Mouse (Mus musculus): Measurements from ENCODE around the gene Phldb2. TPM values are rescaled to one million over a fixed set of nuclear protein-coding genes. Genes with fewer than 3 reads are reported as not detected.

Phldb2 gene
- polyA plus RNA-seq, 1 experiment, result 1.6 TPM

DNA sequence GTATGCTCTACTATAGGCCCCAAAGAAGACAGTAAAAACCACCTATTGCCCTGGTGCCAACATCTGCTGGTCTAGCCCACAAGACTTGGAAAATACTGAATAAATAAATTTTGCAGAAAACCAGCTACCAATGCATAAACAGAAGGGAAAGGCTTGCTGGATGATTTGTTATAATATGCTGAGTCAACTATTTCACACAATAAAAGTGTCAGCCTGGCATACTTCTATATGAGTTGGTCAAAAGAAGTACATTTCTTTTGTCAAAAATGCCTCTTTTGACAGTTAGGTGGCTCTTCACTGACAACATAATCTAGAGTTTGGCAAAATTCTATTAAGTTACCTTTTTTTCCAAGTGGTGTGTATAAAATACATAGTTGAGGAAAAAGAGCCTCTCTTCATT is 141.6 kb downstream of the Phldb2 start:
- DNase-seq (ENCODE audit: low read depth, low spot score), result no peak

DNA sequence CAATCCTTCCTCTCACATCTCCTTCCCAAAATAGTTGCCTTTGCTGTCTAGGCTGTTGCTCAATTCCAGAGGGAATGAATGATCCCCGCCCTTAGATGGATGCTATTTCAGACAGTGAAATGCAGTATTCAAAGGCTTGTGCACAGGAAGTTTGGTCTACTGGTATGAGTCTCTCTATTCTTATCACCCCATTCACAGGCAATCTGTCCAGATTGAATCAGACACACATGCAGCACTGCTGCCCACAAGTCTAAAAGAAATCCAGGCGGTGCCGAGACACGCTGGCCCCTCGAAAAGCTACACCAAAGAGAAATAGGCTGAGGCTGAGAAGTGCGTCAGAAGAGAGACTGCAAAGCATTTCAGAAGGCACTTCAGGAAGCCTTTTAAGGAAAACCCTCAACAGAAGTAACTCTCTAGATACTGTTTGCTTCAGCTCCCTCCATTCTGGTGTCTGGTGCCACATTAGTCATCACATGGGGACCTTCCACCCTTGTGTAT is 142.5 kb downstream of the Phldb2 start:
- 42% methylated on average over 6 of the region's 6 CpGs for WGBS
- no peak for DNase-seq (ENCODE audit: low read depth, low spot score)

- 18% methylated on average over 2 of the region's 2 CpGs for WGBS
- DNase-seq (ENCODE audit: low read depth, low spot score), result peak; percentile 32
Observed at GRCm38 (mm10) chr16:45810155-45810554, 143.2 kb downstream of the Phldb2 start.

DNA sequence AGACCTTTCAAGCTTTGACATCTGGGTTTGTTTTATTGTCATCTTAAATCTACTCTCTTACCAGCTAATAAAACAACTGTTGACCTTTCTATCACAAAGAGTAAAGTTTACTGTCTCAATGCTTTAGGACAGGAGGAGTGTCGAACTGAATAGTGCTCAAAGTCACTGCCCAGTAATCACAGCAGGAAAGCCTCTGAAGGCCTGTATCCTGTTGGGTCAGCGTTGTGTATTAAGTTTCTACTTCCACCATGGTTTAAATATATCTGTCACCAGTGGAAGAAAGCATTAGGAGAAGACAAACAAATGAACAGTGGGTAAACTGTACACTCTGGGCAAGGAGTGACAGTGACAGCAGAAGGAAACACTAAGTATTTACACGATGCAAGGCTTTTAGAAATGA is 148.7 kb downstream of the Phldb2 start:
- 23% methylated on average over 3 of the region's 3 CpGs for WGBS
- no peak for DNase-seq (ENCODE audit: low read depth, low spot score)

DNA sequence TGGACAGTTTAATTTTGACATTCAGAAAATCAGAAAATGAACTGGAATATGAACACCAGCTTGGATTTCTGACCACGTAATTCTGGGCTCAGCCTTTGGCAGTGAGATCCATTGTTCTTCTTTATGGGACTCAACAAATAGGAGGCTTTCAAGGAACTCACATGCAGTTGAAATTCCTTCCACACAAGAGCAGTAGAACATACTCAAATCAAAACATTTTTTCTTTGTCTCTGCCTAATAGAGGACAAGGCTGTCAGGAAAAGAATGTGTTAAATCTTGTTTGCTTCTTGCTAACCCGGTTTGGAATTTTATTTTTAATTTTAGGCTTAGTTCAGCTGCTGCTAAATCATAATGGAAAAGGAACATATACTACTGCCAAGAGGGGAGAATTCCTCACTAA is 153.0 kb downstream of the Phldb2 start:
- DNase-seq (ENCODE audit: low read depth, low spot score), result no peak
- WGBS, result 61% methylated on average over 2 of the region's 2 CpGs

- no peak for DNase-seq (ENCODE audit: low read depth, low spot score)
- 77% methylated on average over 4 of the region's 4 CpGs for WGBS
Observed at GRCm38 (mm10) chr16:45799150-45799549, 154.2 kb downstream of the Phldb2 start.

DNA sequence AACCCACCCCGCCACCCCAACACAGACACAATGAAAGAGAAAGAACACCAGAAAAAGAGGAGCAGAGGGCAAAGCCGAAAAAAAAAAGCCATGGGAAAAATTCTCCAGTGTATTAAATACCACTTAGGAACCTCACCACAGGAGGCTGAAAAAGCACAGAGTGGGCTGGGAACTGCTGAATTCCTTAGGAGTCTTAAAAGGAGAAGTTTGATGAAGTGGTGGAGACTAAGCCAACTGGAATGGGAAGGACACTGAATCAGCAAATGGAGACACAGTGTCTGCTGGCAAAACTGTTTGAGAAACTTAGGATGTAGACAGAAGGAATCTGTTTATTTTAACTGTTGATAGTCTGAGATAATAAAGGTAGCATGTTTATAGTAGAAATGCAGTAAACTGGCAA is 154.8 kb downstream of the Phldb2 start:
- WGBS, result 82% methylated on average over 2 of the region's 2 CpGs
- no peak for DNase-seq (ENCODE audit: low read depth, low spot score)

- DNase-seq (ENCODE audit: low read depth, low spot score), result no peak
- 38% methylated on average over 2 of the region's 2 CpGs for WGBS
Observed at GRCm38 (mm10) chr16:45796815-45797214, 156.6 kb downstream of the Phldb2 start.

GRCm38 (mm10) chr16:45795188-45795693 is 158.2 kb downstream of the Phldb2 start:
- no peak for DNase-seq (ENCODE audit: low read depth, low spot score)
- WGBS, result 63% methylated on average over 5 of the region's 5 CpGs

GRCm38 (mm10) chr16:45792781-45793180 is 160.6 kb downstream of the Phldb2 start:
- 90% methylated on average over 2 of the region's 2 CpGs for WGBS

DNA sequence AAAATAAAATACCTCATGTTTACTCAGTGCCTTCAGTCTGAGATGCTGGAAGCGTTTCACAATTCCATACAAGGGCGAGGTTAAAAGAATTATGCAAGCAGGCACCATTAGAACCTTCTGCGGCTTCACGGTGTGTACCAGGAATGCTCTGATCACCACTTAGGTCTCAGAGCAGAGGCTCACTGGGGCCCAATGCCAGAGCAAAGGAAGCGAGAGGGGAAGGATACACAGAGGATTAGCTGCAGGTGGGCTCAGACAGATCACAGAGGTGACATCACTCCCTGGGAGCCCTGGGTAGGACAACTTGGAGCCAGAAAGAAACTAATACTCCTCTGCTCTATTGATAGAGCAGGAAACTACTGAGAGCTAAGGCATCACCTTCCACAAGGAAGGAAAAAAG is 162.1 kb downstream of the Phldb2 start:
- WGBS, result 57% methylated on average over 5 of the region's 5 CpGs
- no peak for DNase-seq (ENCODE audit: low read depth, low spot score)

More at GRCm38 (mm10) chr16:45792781-45793180, 160.6 kb downstream of the Phldb2 start:
- no peak for DNase-seq (ENCODE audit: low read depth, low spot score)

DNA sequence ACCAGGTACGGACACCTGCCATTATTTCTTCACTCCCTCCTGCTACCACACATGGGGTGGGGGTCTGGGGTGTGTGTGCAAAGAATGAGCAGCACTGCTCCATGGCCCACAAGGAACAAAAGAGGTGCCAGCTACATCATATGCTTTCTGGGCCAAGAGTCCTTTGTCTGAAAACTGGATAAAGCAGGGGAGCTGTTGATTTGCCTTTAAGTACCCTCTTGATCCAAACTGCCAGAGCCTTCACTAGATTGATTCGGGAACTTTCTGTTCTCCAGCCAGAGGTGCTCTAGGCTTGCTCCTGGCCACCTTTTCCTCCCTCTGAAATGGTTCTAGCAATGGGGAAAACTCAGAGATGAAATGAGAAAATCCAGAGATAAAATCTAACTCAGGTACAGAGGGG is 164.1 kb downstream of the Phldb2 start:
- WGBS, result 79% methylated on average over 2 of the region's 2 CpGs
- no peak for DNase-seq (ENCODE audit: low read depth, low spot score)

DNA sequence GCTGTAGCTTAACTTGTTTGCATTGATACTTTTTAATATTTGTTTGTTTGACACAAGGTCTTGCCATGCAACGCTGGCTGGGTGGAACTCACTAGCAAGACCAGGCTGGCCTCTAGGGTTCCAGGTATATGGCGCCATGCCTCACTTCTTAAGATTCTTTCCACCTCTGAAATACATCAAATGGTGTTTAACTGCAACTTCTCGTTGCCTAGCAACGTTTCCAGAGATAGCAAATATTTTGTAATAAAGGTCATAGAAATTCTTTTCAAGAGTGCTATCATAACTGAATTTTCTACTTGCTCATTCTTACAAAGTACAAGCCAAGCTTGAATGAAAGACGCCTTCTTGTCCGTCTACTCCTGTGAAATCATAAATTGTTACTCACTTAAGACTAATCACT is 165.7 kb downstream of the Phldb2 start:
- WGBS, result 80% methylated on average over 6 of the region's 6 CpGs
- no peak for DNase-seq (ENCODE audit: low read depth, low spot score)

- 44% methylated on average over 8 of the region's 8 CpGs for WGBS
Observed at GRCm38 (mm10) chr16:45786639-45787038, 166.8 kb downstream of the Phldb2 start.

GRCm38 (mm10) chr16:45780001-45780400 is 173.4 kb downstream of the Phldb2 start:
- 77% methylated on average over 6 of the region's 6 CpGs for WGBS

More at GRCm38 (mm10) chr16:45786639-45787038, 166.8 kb downstream of the Phldb2 start:
- no peak for DNase-seq (ENCODE audit: low read depth, low spot score)

GRCm38 (mm10) chr16:45774813-45775212 is 178.6 kb downstream of the Phldb2 start:
- 93% methylated on average over 5 of the region's 5 CpGs for WGBS
- DNase-seq (ENCODE audit: low read depth, low spot score), result no peak

More at GRCm38 (mm10) chr16:45780001-45780400, 173.4 kb downstream of the Phldb2 start:
- DNase-seq (ENCODE audit: low read depth, low spot score), result no peak

GRCm38 (mm10) chr16:45770914-45771313 is 182.5 kb downstream of the Phldb2 start:
- DNase-seq (ENCODE audit: low read depth, low spot score), result no peak
- WGBS, result 95% methylated on average over 6 of the region's 6 CpGs

DNA sequence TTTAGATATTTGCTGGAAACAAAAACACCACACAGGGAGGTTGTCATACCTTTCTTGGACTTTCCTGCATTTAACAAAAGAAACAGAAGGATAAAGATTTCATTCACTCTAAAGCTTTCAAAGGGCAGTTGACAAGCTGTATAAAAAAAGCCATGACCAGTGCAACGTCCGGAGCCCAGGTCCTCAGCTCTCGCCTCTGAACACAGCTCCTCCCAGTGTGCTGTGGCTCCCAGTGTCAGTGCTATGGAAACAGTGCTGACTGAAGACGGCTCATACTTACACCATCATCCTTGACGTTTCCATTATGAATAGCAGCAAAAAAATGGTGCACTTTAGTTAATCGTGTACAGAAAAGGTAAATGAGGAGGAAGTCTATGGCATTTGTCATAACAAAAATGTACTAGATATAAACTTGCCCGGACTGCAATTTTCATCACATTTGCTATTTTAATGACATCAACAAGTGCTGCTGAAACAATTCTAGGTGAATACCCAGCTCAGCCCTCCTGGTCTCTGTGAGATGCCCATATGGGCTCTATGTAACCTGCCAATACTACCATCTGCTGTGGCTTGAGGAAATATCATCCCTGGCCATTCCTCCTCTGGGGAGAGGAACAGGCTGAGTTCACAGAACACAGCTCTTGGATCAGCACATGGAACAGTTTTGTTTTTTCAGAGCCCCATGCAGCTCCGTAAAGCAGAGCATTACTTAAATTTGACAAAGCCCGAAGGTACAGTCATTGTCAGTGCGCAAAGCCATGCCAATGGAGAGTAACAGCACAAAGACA is 185.4 kb downstream of the Phldb2 start:
- WGBS, result 77% methylated on average over 10 of the region's 10 CpGs
- no peak for DNase-seq (ENCODE audit: low read depth, low spot score)

- 65% methylated on average over 4 of the region's 4 CpGs for WGBS
- DNase-seq (ENCODE audit: low read depth, low spot score), result no peak
Observed at GRCm38 (mm10) chr16:45767434-45767833, 186.0 kb downstream of the Phldb2 start.

DNA sequence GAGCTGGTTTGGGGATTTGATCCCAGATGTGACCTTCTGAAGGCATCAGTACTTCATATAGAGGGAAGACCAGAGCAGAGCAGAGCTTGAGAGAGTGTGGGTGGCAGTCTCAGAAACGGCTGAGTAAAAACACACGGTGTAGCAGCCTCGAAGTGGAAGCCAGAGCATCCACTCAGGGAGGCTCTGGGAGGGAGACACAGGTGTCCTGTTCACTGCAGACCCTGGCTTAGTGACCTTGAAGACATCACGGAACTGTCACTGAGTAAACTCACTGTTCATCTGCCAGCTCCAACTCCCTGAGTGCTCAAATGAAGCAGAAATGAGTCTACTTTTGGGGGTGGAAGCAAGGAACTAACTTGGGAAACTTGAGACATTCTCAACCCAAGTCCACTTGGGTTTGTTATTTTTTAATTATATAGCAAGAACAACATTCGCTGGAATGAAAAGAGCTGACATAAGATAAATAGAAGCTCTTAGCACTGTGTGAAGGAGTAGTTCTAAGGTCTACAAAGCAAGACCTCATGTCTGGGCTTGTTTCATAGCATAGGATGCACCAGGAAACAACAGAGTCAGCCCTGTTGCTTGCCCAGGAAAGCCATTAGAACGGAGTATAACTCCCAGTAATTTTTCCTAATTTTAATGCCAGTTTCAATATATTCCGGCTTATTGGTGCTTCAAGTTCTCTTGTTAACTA is 187.4 kb downstream of the Phldb2 start:
- no peak for DNase-seq (ENCODE audit: low read depth, low spot score)
- WGBS, result 81% methylated on average over 7 of the region's 7 CpGs

- WGBS, result 71% methylated on average over 3 of the region's 3 CpGs
- DNase-seq (ENCODE audit: low read depth, low spot score), result no peak
Observed at GRCm38 (mm10) chr16:45765102-45765501, 188.3 kb downstream of the Phldb2 start.

All from large intestine, adult 2 months (tissue).